Mouse (Mus musculus) stomach, embryonic 14.5 days (tissue): Measurements from ENCODE around the gene Olfr701. TPM values are rescaled to one million over a fixed set of nuclear protein-coding genes. Genes with fewer than 3 reads are reported as not detected.

ENCODE experiments used
- ATAC-seq: fragments of 200-750 bp; cut with Nextera tagmentation; 2 replicates; pipeline ENCODE4 v1.8.0; 2017; ENCODE audit warnings: low read depth, moderate TSS enrichment; ENCODE audit not compliant: insufficient number of reproducible peaks, insufficient read depth, low FRiP score
- H3K27ac ChIP-seq: fragments of 300-500 bp; sonication (generic); 2 replicates; pipeline ENCODE4 v1.5.1; 2014; ENCODE audit warnings: mild to moderate bottlenecking, low read length, moderate library complexity, mixed read lengths
- H3K27me3 ChIP-seq: fragments of 300-500 bp; sonication (generic); 2 replicates; pipeline ENCODE4 v1.6.1; 2014; ENCODE audit warnings: low read length, control low read depth, mixed read lengths; ENCODE audit not compliant: control insufficient read depth, insufficient read depth
- H3K36me3 ChIP-seq: fragments of 300-500 bp; sonication (generic); 2 replicates; pipeline ENCODE4 v1.6.1; 2014; ENCODE audit warnings: mild to moderate bottlenecking, control low read depth, low read length, moderate library complexity, mixed read lengths; ENCODE audit not compliant: control insufficient read depth, insufficient read depth
- H3K4me1 ChIP-seq: fragments of 300-500 bp; sonication (generic); 2 replicates; pipeline ENCODE4 v1.6.1; 2014; ENCODE audit warnings: low read length, control low read depth, mixed read lengths; ENCODE audit not compliant: control insufficient read depth, insufficient read depth
- H3K4me2 ChIP-seq: fragments of 300-500 bp; sonication (generic); replicated peaks from 2 replicates; pipeline ENCODE4 v1.6.1; 2014; ENCODE audit warnings: low read depth, low read length, control low read depth
- H3K4me3 ChIP-seq: fragments of 300-500 bp; sonication (generic); 2 replicates; pipeline ENCODE4 v1.5.1; 2014; ENCODE audit warnings: low read depth, low read length, control low read depth
- H3K9ac ChIP-seq: fragments of 300-500 bp; sonication (generic); replicated peaks from 2 replicates; pipeline ENCODE4 v1.6.1; 2014; ENCODE audit warnings: low read depth, mild to moderate bottlenecking, control low read depth, low read length, moderate library complexity, mixed read lengths
- H3K9me3 ChIP-seq: fragments of 300-500 bp; sonication (generic); 2 replicates; pipeline ENCODE4 v1.6.1; 2016; ENCODE audit warnings: low read depth, low read length, control low read depth; ENCODE audit not compliant: control insufficient read depth
- WGBS: fragments of 180-500 bp; shearing (Covaris S2); extraction: QIAGEN DNeasy Blood & Tissue Kit; methylation state at CpG from one replicate; pipeline ENCODE4 v1.1.7; 2014; 5-methylcytosine and 5-hydroxymethylcytosine counted together
- polyA plus RNA-seq: library from polyadenylated mRNA; unstranded; fragments of >200 nt; fragmentation: Nextera tagmentation; extraction: Ambion mirVana; gene quantifications from 2 replicates; pipeline ENCODE4 v1.2.1, GENCODE M21; 2014

The Olfr701 gene
- not detected in 2 replicates for polyA plus RNA-seq

DNA sequence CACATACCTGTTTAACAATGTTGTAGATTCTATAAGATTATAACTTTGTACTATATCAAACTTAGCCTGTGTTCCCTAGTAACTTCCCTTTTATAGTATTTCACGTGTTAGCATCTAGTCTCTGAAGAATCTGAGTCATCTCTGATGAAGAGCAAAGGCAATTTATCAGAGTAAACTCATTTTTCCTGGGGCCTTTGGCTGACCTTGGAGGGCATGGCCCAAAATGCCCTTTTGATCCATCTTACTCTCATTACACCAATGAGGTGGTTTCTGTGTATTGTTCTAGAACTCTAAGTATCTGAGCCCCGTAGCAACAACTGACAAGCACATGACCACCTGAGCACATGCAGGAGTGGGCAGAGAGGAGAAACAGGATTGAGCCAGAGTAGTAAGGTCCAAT, at the start of gene Olfr701:
TSS of gene Olfr701 (plus strand) at position 301 of the 400 bp plus-strand sequence.
- Histone ChIP-seq H3K9ac (no peak within 1 kb of the TSS), H3K4me3 (no peak within 1 kb of the TSS), H3K27me3 (no peaks in the 10 kb centered on the region), H3K27ac (no peak within 1 kb of the TSS), H3K9me3 (no peaks in the 10 kb centered on the region), H3K4me2 (no peak within 1 kb of the TSS), H3K36me3 (no peaks in the 10 kb centered on the region), H3K4me1 (no peaks in the 10 kb centered on the region)
- WGBS, result 46% methylated on average over 2 of the region's 2 CpGs
- no peak for ATAC-seq

DNA sequence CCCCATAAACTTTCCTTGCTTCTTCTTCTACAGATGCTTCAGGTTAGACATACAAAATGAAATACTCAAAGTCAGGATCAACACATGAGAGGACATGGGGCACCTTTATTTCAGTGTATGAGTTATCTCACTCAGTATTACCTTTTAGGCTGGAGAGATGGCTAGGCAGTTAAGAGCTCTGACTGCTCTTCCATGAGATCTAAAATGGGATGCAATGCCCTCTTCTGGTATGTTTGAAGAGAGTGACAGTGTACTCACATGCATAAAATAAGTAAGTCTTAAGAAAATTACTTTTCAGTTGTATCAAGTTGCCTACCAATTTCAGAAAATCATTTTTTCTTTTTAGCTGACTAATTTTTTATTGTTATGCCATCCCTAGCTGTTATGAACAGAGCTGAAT, 25.6 kb upstream of the Olfr701 start:
- no peaks in the 10 kb centered on the region for H3K4me1 ChIP-seq
- H3K4me2 ChIP-seq, result no peak overlapping the region
- no peak for ATAC-seq
- no peak overlapping the region for H3K27ac ChIP-seq
- H3K27me3 ChIP-seq, result no peaks in the 10 kb centered on the region
- no peak overlapping the region for H3K4me3 ChIP-seq
- H3K9ac ChIP-seq, result no peak overlapping the region
- no peaks in the 10 kb centered on the region for H3K9me3 ChIP-seq
- H3K36me3 ChIP-seq, result no peaks in the 10 kb centered on the region

DNA sequence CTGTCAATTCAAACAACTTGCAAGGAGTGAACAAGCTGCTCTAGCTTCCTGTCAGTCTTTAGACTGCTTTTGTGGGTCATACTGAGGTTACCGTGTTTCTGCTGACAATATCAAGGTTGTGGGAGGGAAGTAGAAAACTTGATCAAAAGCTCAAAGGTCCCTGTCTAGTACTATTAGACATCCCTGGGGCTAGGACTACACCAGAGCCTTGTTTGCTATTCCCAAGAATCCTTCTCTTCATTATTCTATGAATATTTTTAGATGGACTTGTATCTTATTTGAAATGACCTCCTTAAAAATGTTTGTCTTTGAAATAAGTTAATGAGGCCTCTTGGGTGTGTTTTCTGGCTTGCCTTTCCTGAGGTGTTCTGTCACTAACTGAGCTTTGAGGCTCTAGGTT, 20.8 kb upstream of the Olfr701 start, which contains the start of gene Olfr699:
TSS of gene Olfr699 (minus strand) at position 101 of the 400 bp plus-strand sequence.
- no peak for ATAC-seq
- Histone ChIP-seq H3K4me2 (no peak within 1 kb of the TSS), H3K9ac (no peak within 1 kb of the TSS), H3K9me3 (no peaks in the 10 kb centered on the region), H3K27me3 (no peaks in the 10 kb centered on the region), H3K36me3 (no peaks in the 10 kb centered on the region), H3K27ac (no peak within 1 kb of the TSS), H3K4me3 (no peak within 1 kb of the TSS), H3K4me1 (no peaks in the 10 kb centered on the region)
- WGBS, result 82% methylated on average over 1 of the region's 1 CpGs

DNA sequence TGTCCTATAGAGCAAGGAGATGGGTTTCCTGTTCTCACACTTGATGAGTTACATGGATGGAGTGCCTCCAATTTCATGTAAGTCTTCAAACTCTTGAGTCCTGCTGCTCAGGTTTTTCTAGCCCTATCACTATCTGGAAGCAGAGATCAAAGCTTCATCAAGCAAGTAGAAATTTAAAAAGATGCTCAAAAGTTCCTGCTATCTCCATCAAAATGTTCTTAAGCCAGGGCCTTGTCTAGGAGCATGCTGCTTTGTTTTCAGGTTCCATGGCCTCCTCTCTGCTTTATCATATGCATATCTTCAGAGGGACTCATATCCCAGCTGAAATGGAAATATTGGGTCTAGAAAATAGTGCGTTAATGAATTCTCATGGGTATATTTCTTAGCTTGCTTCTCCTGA, 5.2 kb upstream of the Olfr701 start, which contains the start of gene Olfr700:
TSS of gene Olfr700 (minus strand) at position 101 of the 400 bp plus-strand sequence.
- no peaks in the 10 kb centered on the region for H3K9me3 ChIP-seq
- H3K27ac ChIP-seq, result no peak within 1 kb of the TSS
- no peak within 1 kb of the TSS for H3K4me2 ChIP-seq
- WGBS, result 87% methylated on average over 1 of the region's 1 CpGs
- H3K36me3 ChIP-seq, result no peaks in the 10 kb centered on the region
- H3K4me1 ChIP-seq, result no peaks in the 10 kb centered on the region
- H3K4me3 ChIP-seq, result no peak within 1 kb of the TSS
- no peak for ATAC-seq
- no peak within 1 kb of the TSS for H3K9ac ChIP-seq
- H3K27me3 ChIP-seq, result no peaks in the 10 kb centered on the region

DNA sequence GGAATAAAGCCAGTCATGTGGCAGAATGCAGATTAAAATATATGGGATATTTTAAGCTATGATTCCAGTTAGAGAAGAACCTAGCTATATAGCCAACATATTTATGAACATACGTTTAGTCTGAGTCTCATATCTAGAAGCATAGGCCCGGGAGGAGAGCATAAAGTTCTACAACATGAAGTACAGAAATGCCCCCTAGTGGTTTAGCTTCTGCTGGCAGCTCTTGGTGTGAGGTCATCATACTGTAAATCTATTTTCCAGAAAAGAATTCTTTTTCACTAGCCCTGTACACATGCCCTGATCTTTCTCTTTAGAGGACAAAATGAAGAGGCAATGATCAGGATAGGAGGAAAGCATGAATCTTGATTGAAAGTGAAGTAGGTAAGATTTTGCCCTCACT, 1.8 kb downstream of the Olfr701 start:
- H3K4me2 ChIP-seq, result no peak overlapping the region
- WGBS, result 47% methylated on average over 2 of the region's 2 CpGs
- H3K27me3 ChIP-seq, result no peaks in the 10 kb centered on the region
- 0 out of 2 replicates have a peak, but pooled peaks have one; percentile 33 for ATAC-seq
- H3K27ac ChIP-seq, result no peak overlapping the region
- no peaks in the 10 kb centered on the region for H3K36me3 ChIP-seq
- no peaks in the 10 kb centered on the region for H3K4me1 ChIP-seq
- H3K9me3 ChIP-seq, result no peaks in the 10 kb centered on the region
- H3K4me3 ChIP-seq, result no peak overlapping the region
- no peak overlapping the region for H3K9ac ChIP-seq

DNA sequence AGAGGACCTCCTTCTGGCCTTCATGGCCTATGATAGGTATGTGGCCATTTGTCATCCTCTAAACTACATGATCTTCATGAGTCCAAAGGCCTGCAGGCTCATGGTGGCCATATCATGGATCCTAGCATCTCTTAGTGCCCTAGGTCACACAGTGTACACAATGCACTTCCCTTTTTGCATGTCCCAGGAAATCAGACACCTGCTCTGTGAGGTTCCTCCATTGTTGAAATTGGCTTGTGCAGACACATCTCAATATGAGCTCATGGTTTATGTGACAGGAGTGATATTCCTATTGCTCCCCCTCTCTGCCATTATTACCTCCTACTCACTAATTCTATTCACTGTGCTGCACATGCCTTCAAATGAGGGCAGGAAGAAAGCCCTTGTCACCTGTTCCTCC, 4.5 kb downstream of the Olfr701 start:
- no peak overlapping the region for H3K9ac ChIP-seq
- no peak overlapping the region for H3K27ac ChIP-seq
- no peak overlapping the region for H3K4me2 ChIP-seq
- no peaks in the 10 kb centered on the region for H3K27me3 ChIP-seq
- no peak for ATAC-seq
- no peaks in the 10 kb centered on the region for H3K9me3 ChIP-seq
- no peaks in the 10 kb centered on the region for H3K36me3 ChIP-seq
- no peaks in the 10 kb centered on the region for H3K4me1 ChIP-seq
- H3K4me3 ChIP-seq, result no peak overlapping the region

DNA sequence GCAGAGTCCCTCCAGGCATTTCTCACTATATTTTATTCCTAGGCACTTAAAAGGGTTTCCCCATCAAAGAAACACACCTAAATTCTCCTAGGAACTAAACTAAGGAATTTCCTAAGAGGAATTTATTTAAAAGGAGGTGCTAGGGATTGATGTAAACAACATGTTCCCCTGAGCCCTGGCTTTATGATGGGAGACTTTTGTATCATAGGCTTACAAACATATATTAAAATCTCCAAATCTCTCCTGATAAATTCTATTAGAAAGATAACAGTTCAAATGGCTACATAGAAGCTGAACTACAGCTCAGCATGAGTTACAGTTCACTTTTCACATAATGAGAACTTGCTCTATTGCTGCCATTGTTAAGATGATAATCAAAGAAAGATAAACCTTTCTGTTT, 19.9 kb downstream of the Olfr701 start, which contains the start of gene Olfr702:
TSS of gene Olfr702 (minus strand) at position 101 of the 400 bp plus-strand sequence.
- ATAC-seq, result no peak
- Histone ChIP-seq H3K9ac (no peak within 1 kb of the TSS), H3K4me3 (no peak within 1 kb of the TSS), H3K4me2 (no peak within 1 kb of the TSS), H3K36me3 (no peaks in the 10 kb centered on the region), H3K27ac (no peak within 1 kb of the TSS), H3K4me1 (no peaks in the 10 kb centered on the region), H3K27me3 (no peaks in the 10 kb centered on the region), H3K9me3 (no peaks in the 10 kb centered on the region)

DNA sequence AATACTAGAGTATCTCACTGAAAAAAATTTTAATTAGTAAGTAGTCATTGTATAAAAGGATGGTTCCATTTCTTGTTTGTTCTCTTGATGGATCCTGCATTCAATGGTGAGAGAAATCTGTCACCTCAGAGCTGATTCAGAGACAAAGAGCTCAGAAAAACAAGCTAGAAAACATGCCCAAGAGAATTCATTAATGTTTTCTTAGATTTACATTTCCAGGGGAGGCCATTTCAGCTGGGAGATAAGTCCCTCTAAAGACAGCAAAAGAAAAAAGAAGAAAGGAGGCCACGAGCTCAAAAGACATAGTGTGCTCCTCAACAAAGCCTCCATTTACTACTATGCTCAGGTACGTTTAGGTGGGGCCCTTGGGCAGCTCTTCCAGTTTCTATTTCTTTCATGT, 29.1 kb downstream of the Olfr701 start, which contains the start of gene Olfr703:
TSS of gene Olfr703 (plus strand) at position 301 of the 400 bp plus-strand sequence.
- Histone ChIP-seq H3K9ac (no peak within 1 kb of the TSS), H3K27me3 (no peaks in the 10 kb centered on the region), H3K4me3 (no peak within 1 kb of the TSS), H3K9me3 (no peaks in the 10 kb centered on the region), H3K4me1 (no peaks in the 10 kb centered on the region), H3K27ac (no peak within 1 kb of the TSS), H3K36me3 (no peaks in the 10 kb centered on the region), H3K4me2 (no peak within 1 kb of the TSS)
- ATAC-seq, result no peak
- 68% methylated on average over 2 of the region's 2 CpGs for WGBS

DNA sequence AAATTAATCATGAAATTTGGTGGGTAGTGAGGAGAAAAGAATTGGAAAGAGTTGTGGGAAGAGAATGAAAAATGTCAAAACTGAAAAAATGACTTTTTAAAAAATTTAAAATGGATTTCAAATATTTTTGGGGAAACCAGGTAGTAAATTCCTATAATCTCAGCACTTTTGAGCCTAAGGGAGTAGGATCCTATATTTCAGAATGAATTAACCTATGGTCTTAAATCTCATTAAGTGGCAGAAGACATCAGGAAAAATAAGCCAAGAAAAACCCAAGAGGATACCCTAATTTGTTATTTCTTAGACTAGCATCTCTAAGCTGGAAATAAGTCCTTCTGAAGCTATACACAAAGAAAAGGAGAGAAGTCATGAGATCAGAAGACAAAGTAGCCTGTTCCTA, 49.0 kb downstream of the Olfr701 start, which contains the start of gene Olfr704:
TSS of gene Olfr704 (plus strand) at position 301 of the 400 bp plus-strand sequence.
- no peaks in the 10 kb centered on the region for H3K36me3 ChIP-seq
- ATAC-seq, result no peak
- H3K27me3 ChIP-seq, result no peaks in the 10 kb centered on the region
- no peaks in the 10 kb centered on the region for H3K9me3 ChIP-seq
- no peaks in the 10 kb centered on the region for H3K4me1 ChIP-seq
- no peak within 1 kb of the TSS for H3K4me2 ChIP-seq
- no peak within 1 kb of the TSS for H3K27ac ChIP-seq
- no peak within 1 kb of the TSS for H3K9ac ChIP-seq
- no peak within 1 kb of the TSS for H3K4me3 ChIP-seq
